Mouse (Mus musculus) neural tube, embryonic 10.5 days (tissue): ENCODE results near the gene Tnfsf13b.

Experiments
- DNase-seq: peaks from one replicate; pipeline ENCODE4 v3.0.0-alpha.2; 2017; ENCODE audit warnings: low spot score; ENCODE audit errors: extremely low spot score

Gene Tnfsf13b

GRCm38 (mm10) chr8:10006156-10006985, at the start of gene Tnfsf13b:
TSS of gene Tnfsf13b (plus strand) at chr8:10006467.
- no peak for DNase-seq

GRCm38 (mm10) chr8:9958338-9958737, 47.9 kb upstream of the Tnfsf13b start:
- no peak for DNase-seq

DNA sequence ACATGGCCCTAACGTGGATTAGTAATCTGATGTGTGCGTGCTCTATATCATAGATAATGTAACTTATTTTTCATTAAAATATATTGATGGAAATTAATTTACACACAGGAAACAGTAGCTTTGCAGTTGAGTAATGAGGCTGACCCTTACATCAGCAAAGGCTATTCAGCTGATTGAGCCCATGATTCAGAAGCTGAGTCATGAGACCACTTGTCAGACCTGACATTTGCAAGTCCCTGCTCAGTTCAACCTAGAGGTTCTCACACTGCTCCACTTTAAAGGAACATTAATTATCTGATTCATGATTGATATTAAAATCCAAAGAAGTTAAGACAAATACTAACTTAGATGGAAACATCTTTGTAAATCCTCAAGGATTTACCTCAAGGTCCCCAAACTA, 46.3 kb upstream of the Tnfsf13b start:
- DNase-seq: no peak

GRCm38 (mm10) chr8:9971866-9972265, 34.4 kb upstream of the Tnfsf13b start:
- DNase-seq: no peak

- DNase-seq: no peak
Observed at GRCm38 (mm10) chr8:9975276-9975675, 31.0 kb upstream of the Tnfsf13b start.

GRCm38 (mm10) chr8:9975898-9976611, 30.2 kb upstream of the Tnfsf13b start:
- peak; percentile 99 for DNase-seq

DNA sequence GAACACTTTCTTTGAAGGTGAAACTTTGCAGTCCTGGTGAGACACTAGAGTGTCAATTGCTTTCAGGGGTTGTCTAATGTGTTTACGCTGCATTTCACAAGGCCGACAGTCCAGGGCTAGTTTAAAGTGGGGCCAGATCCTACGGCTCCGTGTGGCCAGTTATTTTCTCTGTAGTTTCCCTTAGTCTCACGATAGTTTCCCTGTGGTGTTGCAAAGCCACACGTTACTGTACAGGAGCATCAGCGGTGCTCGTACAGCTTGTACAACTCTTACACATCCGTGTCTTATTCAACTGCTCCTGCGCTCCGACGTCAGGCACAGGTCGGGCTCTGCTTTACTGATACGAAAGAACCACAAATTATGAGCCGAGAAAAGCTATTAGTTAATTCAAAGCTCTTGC, 29.3 kb upstream of the Tnfsf13b start:
- DNase-seq: no peak

DNA sequence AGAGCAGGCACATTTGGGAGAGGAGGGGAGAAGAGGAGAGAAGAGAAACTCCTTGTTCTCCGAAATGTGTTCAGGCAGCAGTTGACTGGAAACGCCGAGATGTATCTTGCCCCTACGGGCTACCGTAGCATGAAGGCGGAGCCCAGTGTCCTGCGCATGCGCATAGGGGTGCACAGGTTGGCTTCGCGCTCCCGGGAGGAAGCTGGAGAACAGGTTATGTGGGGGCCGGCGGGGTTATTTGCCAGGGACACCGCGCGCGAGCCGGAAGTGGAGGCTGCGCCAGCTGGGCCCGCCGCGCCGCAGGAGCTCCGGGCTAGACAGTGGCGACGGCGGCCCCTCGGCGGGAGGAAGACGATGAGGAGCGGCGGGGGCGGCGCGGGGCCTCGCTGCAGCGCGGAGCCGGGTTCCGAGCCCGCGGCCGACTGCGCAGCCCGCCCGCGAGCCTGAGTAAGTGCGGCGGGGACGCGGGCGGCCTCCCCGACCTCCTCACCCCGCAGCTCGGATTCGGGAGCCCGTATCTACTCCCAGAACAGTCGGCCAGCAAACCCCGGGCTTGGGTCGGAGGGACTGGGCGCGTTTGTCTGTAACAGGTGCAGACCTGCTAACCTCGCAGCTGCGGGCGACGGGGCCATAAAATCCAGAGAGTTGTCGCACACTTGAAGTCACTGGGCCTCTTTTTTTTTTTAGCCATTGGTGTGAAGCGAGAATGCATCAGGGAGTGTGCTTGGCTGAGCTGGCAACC, 28.5 kb upstream of the Tnfsf13b start, which contains the start of the genes Lig4 and Abhd13:
Gene Lig4, minus strand, starts transcription at position 114 of the 742 bp plus-strand sequence.
Gene Abhd13, plus strand, starts transcription at position 135 of the 742 bp plus-strand sequence.
- peak; percentile 98 for DNase-seq

DNA sequence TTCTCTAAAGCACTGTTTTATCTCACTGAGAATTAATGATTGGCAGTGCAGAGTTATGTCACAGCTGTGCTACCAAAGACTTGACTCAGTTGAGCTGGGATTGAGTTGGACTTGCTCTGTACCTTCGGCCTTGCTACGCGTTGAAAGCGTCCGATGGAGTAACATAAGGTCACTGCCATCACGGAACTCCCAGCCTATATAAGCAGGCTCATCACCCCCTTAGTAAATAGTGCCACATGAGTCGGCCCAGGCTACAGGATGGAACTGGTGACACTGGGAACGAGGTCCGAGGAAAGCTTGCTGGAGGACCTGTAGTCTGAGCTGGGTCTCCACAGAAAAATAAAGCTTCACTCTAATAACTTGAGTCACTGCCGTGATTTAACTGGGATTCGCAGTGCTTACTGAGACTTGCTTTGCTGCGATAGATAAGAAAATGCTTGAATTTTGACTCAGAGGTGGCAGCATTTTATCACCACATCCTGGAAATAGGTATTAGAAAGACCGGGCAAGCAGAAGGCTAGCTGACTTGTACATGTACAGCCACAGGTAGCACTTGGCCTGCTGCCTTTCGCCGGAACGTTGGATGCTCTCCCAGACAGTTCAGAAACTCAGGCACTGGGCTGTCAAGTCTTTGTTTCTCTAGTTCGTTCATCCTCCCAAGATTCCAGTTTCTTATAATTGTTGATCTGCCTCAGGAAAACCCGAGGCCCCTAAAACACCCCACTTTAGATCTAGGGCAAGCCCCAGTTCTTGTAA, 27.6 kb upstream of the Tnfsf13b start:
- DNase-seq: no peak

DNA sequence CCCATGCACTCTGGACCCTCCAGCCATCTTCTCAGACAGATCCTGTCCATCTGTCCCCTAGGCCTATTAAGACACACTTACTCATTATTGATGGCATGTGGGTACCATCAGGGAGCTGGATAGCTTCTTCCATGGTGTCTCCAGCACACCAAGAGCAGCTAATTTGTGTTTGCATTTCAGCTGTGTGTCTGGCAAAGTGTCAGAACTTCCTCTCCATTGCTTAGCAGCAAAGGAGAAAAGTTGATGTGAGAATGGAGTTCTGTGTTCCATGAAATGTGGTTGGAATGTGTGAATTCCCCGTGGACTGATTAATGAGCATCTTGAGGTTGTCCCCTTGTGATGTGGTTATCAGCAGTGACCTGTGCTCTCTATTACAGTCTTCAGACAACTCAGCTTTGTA, 26.5 kb upstream of the Tnfsf13b start:
- DNase-seq: no peak

- DNase-seq: no peak
Observed at GRCm38 (mm10) chr8:9980188-9980587, 26.1 kb upstream of the Tnfsf13b start.

GRCm38 (mm10) chr8:10004115-10004514, 2.2 kb upstream of the Tnfsf13b start:
- DNase-seq: no peak

- DNase-seq: peak; percentile 52
Observed at GRCm38 (mm10) chr8:10006986-10007659, 856 bp downstream of the Tnfsf13b start.

DNA sequence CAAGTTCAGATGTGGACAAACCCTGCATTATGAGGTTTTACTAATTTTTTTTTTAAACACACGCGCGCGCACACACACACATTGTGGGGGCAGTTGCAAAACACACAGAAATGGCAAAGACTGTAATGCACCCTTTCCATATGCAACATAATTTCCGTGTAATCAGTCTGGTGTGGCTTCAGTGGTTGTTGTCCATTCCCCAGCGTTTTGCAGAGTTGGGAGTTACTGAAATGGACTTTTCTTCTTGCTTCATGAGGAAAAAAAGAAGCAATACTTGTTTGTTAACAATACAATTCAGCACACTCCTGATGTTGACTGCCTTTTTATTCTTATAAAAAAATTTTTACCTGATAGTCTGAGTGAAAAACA, 1.4 kb downstream of the Tnfsf13b start:
- DNase-seq: no peak

DNA sequence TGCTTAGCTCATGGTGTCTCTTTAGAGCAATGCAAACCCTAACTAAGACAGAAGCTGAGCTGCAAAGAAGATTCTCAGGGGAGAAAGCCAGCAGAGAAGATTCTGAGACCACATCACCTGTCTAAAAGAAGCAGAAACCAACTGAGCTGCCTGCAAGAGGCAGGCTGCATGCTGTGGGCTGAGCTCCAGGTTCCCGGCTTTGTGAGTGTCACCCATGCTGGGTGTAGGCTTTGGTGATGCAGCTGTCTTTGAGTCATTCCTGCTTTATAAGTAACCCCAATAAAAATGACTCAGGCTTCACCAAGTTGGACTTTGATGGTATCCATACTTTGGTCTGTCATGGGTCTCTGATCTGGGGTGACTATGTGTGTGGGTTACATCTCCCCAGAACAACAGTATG, 10.0 kb downstream of the Tnfsf13b start:
- no peak for DNase-seq

- no peak for DNase-seq
Observed at GRCm38 (mm10) chr8:10017231-10017630, 11.0 kb downstream of the Tnfsf13b start.

GRCm38 (mm10) chr8:10030320-10031060, 24.2 kb downstream of the Tnfsf13b start:
- DNase-seq: no peak

GRCm38 (mm10) chr8:10031177-10031576, 24.9 kb downstream of the Tnfsf13b start:
- no peak for DNase-seq

- no peak for DNase-seq
Observed at GRCm38 (mm10) chr8:10040866-10041265, 34.6 kb downstream of the Tnfsf13b start.
